In genomic region chr2:79511108-79511507, GRCm38 (mm10) we compare ENCODE assay signal across 23 mouse cellular contexts. TPM values are rescaled to one million over a fixed set of nuclear protein-coding genes. Genes with fewer than 3 reads are reported as not detected.
A peak's percentile ranks its signal among the peaks of the same experiment; 100 is the strongest.
DNase-seq lines count a peak whose midpoint lies in the region; ATAC-seq and TF ChIP-seq lines count a peak whose summit lies in the region.
"Had no signal": no experiment of that assay in that cellular context is flagged by ENCODE, and none has a peak within 500 bp of the region (broad histone marks: within the 10 kb centered on the region; RNA-seq: fewer than 3 reads in every experiment).

No protein-coding gene starts in this region.

- TF ChIP-seq POLR2A in embryonic fibroblast, embryonic 13.5 days (IDR thresholded peaks at IDR 0.05; ENCODE audit: low read depth, low read length) = no peak

- H3K4me3 ChIP-seq in kidney, postnatal 0 days (replicated peaks; ENCODE audit: low read depth, low read length) = no peak overlapping the region
- H3K4me3 ChIP-seq in embryonic fibroblast, embryonic 13.5 days (ENCODE audit: insufficient read depth, low read length) = no peak overlapping the region
- H3K4me3 ChIP-seq in stomach, postnatal 0 days (ENCODE audit: low read depth, low read length) = no peak overlapping the region
- H3K4me3 ChIP-seq: left cerebral cortex, adult 2 months; limb, embryonic 10.5 days; midbrain, embryonic 13.5 days had no signal

- H3K4me1 ChIP-seq in kidney, postnatal 0 days (replicated peaks; ENCODE audit: insufficient read depth, low read length) = no peaks in the 10 kb centered on the region
- peaks cover 3% of the 10 kb centered on the region for H3K4me1 ChIP-seq in embryonic fibroblast, embryonic 13.5 days (ENCODE audit: control insufficient read depth, insufficient read depth, low read length)
- H3K4me1 ChIP-seq in stomach, postnatal 0 days (replicated peaks; ENCODE audit: control insufficient read depth, insufficient read depth) = no peaks in the 10 kb centered on the region
- H3K4me1 ChIP-seq: limb, embryonic 10.5 days; midbrain, embryonic 13.5 days had no signal

- no peak for TF ChIP-seq CTCF in kidney, postnatal 0 days (IDR thresholded peaks at IDR 0.05; ENCODE audit: low read depth)
- TF ChIP-seq CTCF in embryonic fibroblast, embryonic 13.5 days (IDR thresholded peaks at IDR 0.05; ENCODE audit: borderline replicate concordance, insufficient read depth, low read length) = no peak
- TF ChIP-seq CTCF in stomach, postnatal 0 days (IDR thresholded peaks at IDR 0.05; ENCODE audit: low read depth) = no peak

- H3K9ac ChIP-seq in kidney, postnatal 0 days (ENCODE audit: low read depth, low read length) = no peak overlapping the region
- H3K9ac ChIP-seq in stomach, postnatal 0 days (ENCODE audit: low read length) = no peak overlapping the region
- H3K9ac ChIP-seq: forebrain, postnatal 0 days; midbrain, embryonic 13.5 days had no signal

- TF ChIP-seq EP300 in stomach, postnatal 0 days (optimal IDR thresholded peaks at IDR 0.05) = no peak

- WGBS in kidney, postnatal 0 days = 34% methylated on average over 6 of the region's 6 CpGs
- WGBS in stomach, postnatal 0 days = 51% methylated on average over 6 of the region's 6 CpGs

- H3K4me2 ChIP-seq in kidney, postnatal 0 days (ENCODE audit: low read length) = 0 out of 2 replicates have a peak overlapping the region, but pooled peaks have one; percentile 0
- no peak overlapping the region for H3K4me2 ChIP-seq in stomach, postnatal 0 days (replicated peaks; ENCODE audit: low read depth)

- no peaks in the 10 kb centered on the region for H3K9me3 ChIP-seq in kidney, postnatal 0 days (replicated peaks; ENCODE audit: low read length)
- H3K9me3 ChIP-seq in stomach, postnatal 0 days (ENCODE audit: control insufficient read depth, low read length) = no peaks in the 10 kb centered on the region
- H3K9me3 ChIP-seq: G1E; limb, embryonic 10.5 days; midbrain, embryonic 13.5 days had no signal

- DNase-seq in heart, adult 8-10 months (ENCODE audit: low spot score) = peak; percentile 21
- DNase-seq in heart, postnatal 36 days = no peak
- no peak for DNase-seq in kidney, postnatal 0 days (ENCODE audit: low spot score)
- no peak for DNase-seq in kidney, postnatal 4 days
- DNase-seq in stomach, postnatal 0 days (ENCODE audit: low spot score) = no peak
- no peak for DNase-seq in adipocyte (ENCODE audit: low spot score)
- no peak for DNase-seq in adrenal gland, postnatal 10 days
- DNase-seq: adrenal gland, postnatal 14 days; cerebellum, adult 8-10 months; forebrain, postnatal 0 days; gastrocnemius, postnatal 25 days; kidney, postnatal 10 days; lung, adult 2 months; lung, postnatal 4 days; retina, postnatal 1 day; right cerebral cortex, postnatal 4 days had no signal

- ATAC-seq in kidney, postnatal 0 days (replicated peaks; ENCODE audit: low FRiP score, low read depth) = no peak
- peak; percentile 57 for ATAC-seq in stomach, postnatal 0 days (ENCODE audit: low FRiP score, low TSS enrichment)
- ATAC-seq: forebrain, postnatal 0 days; midbrain, embryonic 13.5 days had no signal

- no peaks in the 10 kb centered on the region for H3K27me3 ChIP-seq in kidney, postnatal 0 days (ENCODE audit: insufficient read depth, low read length)
- no peaks in the 10 kb centered on the region for H3K27me3 ChIP-seq in stomach, postnatal 0 days (ENCODE audit: control insufficient read depth, insufficient read depth, low read length)
- H3K27me3 ChIP-seq: midbrain, embryonic 13.5 days had no signal

- H3K27ac ChIP-seq in kidney, postnatal 0 days = no peak overlapping the region
- H3K27ac ChIP-seq in embryonic fibroblast, embryonic 13.5 days (ENCODE audit: insufficient read depth, low read length) = peak overlapping the region; percentile 83
- H3K27ac ChIP-seq in stomach, postnatal 0 days (replicated peaks) = no peak overlapping the region
- H3K27ac ChIP-seq: left cerebral cortex, adult 2 months; limb, embryonic 10.5 days; midbrain, embryonic 13.5 days had no signal

- no peaks in the 10 kb centered on the region for H3K36me3 ChIP-seq in kidney, postnatal 0 days (ENCODE audit: insufficient read depth, low read length)
- no peaks in the 10 kb centered on the region for H3K36me3 ChIP-seq in stomach, postnatal 0 days (ENCODE audit: control insufficient read depth, insufficient read depth, low read length)
- H3K36me3 ChIP-seq: G1E; limb, embryonic 10.5 days; midbrain, embryonic 13.5 days had no signal

- intact Hi-C loops in heart, postnatal 36 days (cut with DNase I) = loop anchor here (5.0 kb wide), 1 partner anchor 756 kb away; no protein-coding TSS in a partner anchor

RNA-seq across cellular contexts. Expression of gene Cerkl, which starts 54.5 kb away (rescaled TPM):
- total RNA-seq in heart, adult 8-10 months (2022) = 1 to 10 TPM in 2 of 4 experiments, under 1 TPM in 2; 0.27 to 1.9 (median 1.2) TPM
- total RNA-seq in heart, postnatal 36 days (2021) = under 1 TPM; 0.76 to 0.97 TPM
- polyA plus RNA-seq in kidney, postnatal 0 days (2015; fragmentation: Nextera tagmentation; extraction: Ambion mirVana) = 1.9 and 2.1 TPM in 2 replicates
- 0.99 and 2.2 TPM in 2 replicates for polyA plus RNA-seq in embryonic fibroblast, embryonic 13.5 days (2011; ENCODE audit: insufficient read length, low read depth, missing spikeins)
- polyA plus RNA-seq in stomach, postnatal 0 days (2015; fragmentation: Nextera tagmentation; extraction: Ambion mirVana) = 0.67 and 1.2 TPM in 2 replicates
- 1 to 10 TPM; 6.1 to 6.2 TPM for total RNA-seq in adrenal gland, postnatal 10 days (2021)

RNA-seq across cellular contexts. Expression of gene Neurod1, which starts 54.6 kb away (rescaled TPM):
- not detected for total RNA-seq in heart, adult 8-10 months (2022)
- total RNA-seq in heart, postnatal 36 days (2021) = not detected
- not detected in 2 replicates for polyA plus RNA-seq in kidney, postnatal 0 days (2015; fragmentation: Nextera tagmentation; extraction: Ambion mirVana)
- polyA plus RNA-seq in embryonic fibroblast, embryonic 13.5 days (2011; ENCODE audit: insufficient read length, low read depth, missing spikeins) = not detected in 2 replicates
- polyA plus RNA-seq in stomach, postnatal 0 days (2015; fragmentation: Nextera tagmentation; extraction: Ambion mirVana) = 0.61 and 0.68 TPM in 2 replicates
- under 1 TPM in 1 of 2 experiments, not detected in 1; 0.12 TPM for total RNA-seq in adrenal gland, postnatal 10 days (2021)
- total RNA-seq: adrenal gland, postnatal 14 days; common myeloid progenitor, adult 5-6 weeks; gastrocnemius, postnatal 25 days; neutrophil, adult 5-6 weeks had no signal
- polyA plus RNA-seq: G1E; limb, embryonic 10.5 days; lung, adult 2 months had no signal
